Comparison of ENCODE assay signal across 33 mouse cellular contexts in genomic region chr2:85194566-85194965, GRCm38 (mm10). TPM values are rescaled to one million over a fixed set of nuclear protein-coding genes. Genes with fewer than 3 reads are reported as not detected.
A peak's percentile ranks its signal among the peaks of the same experiment; 100 is the strongest.
DNase-seq lines count a peak whose midpoint lies in the region; ATAC-seq and TF ChIP-seq lines count a peak whose summit lies in the region.
"Had no signal": no experiment of that assay in that cellular context is flagged by ENCODE, and none has a peak within 500 bp of the region (broad histone marks: within the 10 kb centered on the region; RNA-seq: fewer than 3 reads in every experiment).

No protein-coding gene starts in this region.

- H3K27ac ChIP-seq in left cerebral cortex, adult 2 months, result peak overlapping the region; percentile 24; the same call in 1 of the 2 replicates
- H3K27ac ChIP-seq in olfactory bulb, adult 2 months (ENCODE audit: insufficient read depth, low read depth, low read length), result peak overlapping the region; percentile 9
- H3K27ac ChIP-seq in gastrocnemius, adult 2 months, result no peak overlapping the region
- H3K27ac ChIP-seq: embryonic facial prominence, embryonic 10.5 days; embryonic facial prominence, embryonic 15.5 days; forebrain, embryonic 13.5 days; heart, embryonic 15.5 days; kidney, embryonic 15.5 days; layer of hippocampus, adult 2 months; limb, embryonic 12.5 days; lung, embryonic 15.5 days; midbrain, embryonic 12.5 days; neural tube, embryonic 12.5 days; stomach, embryonic 15.5 days had no signal

- peaks cover 24% of the 10 kb centered on the region for H3K4me1 ChIP-seq in olfactory bulb, adult 2 months (ENCODE audit: control insufficient read depth, insufficient read depth, low read length)
- H3K4me1 ChIP-seq: forebrain, embryonic 13.5 days; lung, embryonic 15.5 days; megakaryocyte, embryonic 14.5 days; midbrain, embryonic 12.5 days had no signal

- no peak for DNase-seq in frontal cortex, postnatal 25 days (ENCODE audit: low spot score in 2 of 2)
- DNase-seq in left cerebral cortex, adult 2 months (ENCODE audit: extremely low spot score in 1 of 2, low spot score in 2 of 2), result no peak
- DNase-seq in left cerebral cortex, postnatal 4 days, result no peak
- DNase-seq in brain, adult 2 months (ENCODE audit: low read depth, low spot score), result peak; percentile 79
- DNase-seq in gastrocnemius, adult 2 months, result no peak
- DNase-seq: adrenal gland, adult 2 months; adrenal gland, postnatal 36 days; cerebellum, adult 2 months; cerebellum, postnatal 14 days; gastrocnemius, postnatal 10 days; kidney, adult 18-20 months; kidney, postnatal 25 days; lung, postnatal 36 days; thymus, postnatal 14 days had no signal

- H3K4me3 ChIP-seq in left cerebral cortex, adult 2 months, result peak overlapping the region; percentile 13
- 0 out of 2 replicates have a peak overlapping the region, but pooled peaks have one; percentile 12 for H3K4me3 ChIP-seq in olfactory bulb, adult 2 months (ENCODE audit: insufficient read depth, low read depth, low read length)
- no peak overlapping the region for H3K4me3 ChIP-seq in gastrocnemius, adult 2 months
- H3K4me3 ChIP-seq: embryonic facial prominence, embryonic 10.5 days; embryonic facial prominence, embryonic 15.5 days; forebrain, embryonic 13.5 days; heart, embryonic 15.5 days; kidney, embryonic 15.5 days; layer of hippocampus, adult 2 months; limb, embryonic 12.5 days; lung, embryonic 15.5 days; megakaryocyte, embryonic 14.5 days; midbrain, embryonic 12.5 days; myocyte; neural tube, embryonic 12.5 days; stomach, embryonic 15.5 days had no signal

- intact Hi-C loops in left cerebral cortex, adult 2 months (cut with DNase I), result loop anchor here (5.0 kb wide), 1 partner anchor 47 kb away; no protein-coding TSS in a partner anchor
- intact Hi-C loops in left cerebral cortex, postnatal 4 days (cut with DNase I), result no loop called here
- intact Hi-C loops in gastrocnemius, adult 2 months (cut with DNase I), result no loop called here

- TF ChIP-seq CTCF in left cerebral cortex, adult 2 months (IDR thresholded peaks at IDR 0.05), result no peak
- TF ChIP-seq CTCF in olfactory bulb, adult 2 months (IDR thresholded peaks at IDR 0.05; ENCODE audit: insufficient read depth, low read depth, low read length), result no peak
- TF ChIP-seq CTCF in gastrocnemius, adult 2 months (IDR thresholded peaks at IDR 0.05), result no peak

- ATAC-seq in frontal cortex, adult (ENCODE audit: low TSS enrichment), result peak; percentile 41
- ATAC-seq: activated CD4-positive, CD25-positive, alpha-beta regulatory T cell, adult 4 months; forebrain, embryonic 13.5 days; hindbrain, embryonic 16.5 days had no signal

- WGBS in olfactory bulb, adult 2 months, result 30% methylated on average over 1 of the region's 1 CpGs

- no peak for TF ChIP-seq POLR2A in olfactory bulb, adult 2 months (IDR thresholded peaks at IDR 0.05; ENCODE audit: insufficient read depth, low read depth, low read length)

RNA-seq across cellular contexts. Expression of gene Lrrc55, which starts 2.4 kb away (rescaled TPM):
- total RNA-seq in left cerebral cortex, adult 2 months (2021), result 10 to 100 TPM; 32.8 to 36.5 TPM
- total RNA-seq in left cerebral cortex, postnatal 4 days (2021), result 10 to 100 TPM; 53.3 to 54.1 TPM
- polyA plus RNA-seq in olfactory bulb, adult 2 months (2012; ENCODE audit: insufficient read depth, insufficient read length, low replicate concordance, missing spikeins), result 119 TPM in 1 of 2 replicates, not detected in the other
- total RNA-seq in gastrocnemius, adult 2 months (2021), result 1 to 10 TPM in 1 of 2 experiments, under 1 TPM in 1; 0.56 to 1.1 TPM
- total RNA-seq: CH12.LX had no signal
- polyA plus RNA-seq: activated CD4-positive, CD25-positive, alpha-beta regulatory T cell, adult 4 months; C2C12 had no signal

RNA-seq across cellular contexts. Expression of gene Aplnr, which starts 58.5 kb away (rescaled TPM):
- under 1 TPM; 0.30 to 0.38 TPM for total RNA-seq in left cerebral cortex, adult 2 months (2021)
- 10 to 100 TPM; 27.9 to 28.4 TPM for total RNA-seq in left cerebral cortex, postnatal 4 days (2021)
- not detected in 2 replicates for polyA plus RNA-seq in olfactory bulb, adult 2 months (2012; ENCODE audit: insufficient read depth, insufficient read length, low replicate concordance, missing spikeins)
- 1 to 10 TPM; 2.5 to 5.6 TPM for total RNA-seq in gastrocnemius, adult 2 months (2021)
- total RNA-seq: CH12.LX had no signal
- polyA plus RNA-seq: activated CD4-positive, CD25-positive, alpha-beta regulatory T cell, adult 4 months; C2C12 had no signal

Comparison
In these comparisons a context has a peak if more than half of its experiments do, and no peak if none do; other contexts are left out.
1. RNA of gene Aplnr, which starts 58.5 kb away (total RNA-seq): 27.9 to 28.4 TPM in left cerebral cortex, postnatal 4 days; 2.5 to 5.6 TPM in gastrocnemius, adult 2 months and 0.30 to 0.38 TPM in left cerebral cortex, adult 2 months; every median in the first group is over 4 times any median in the second.
2. RNA of gene Lrrc55, which starts 2.4 kb away (total RNA-seq): 53.3 to 54.1 TPM in left cerebral cortex, postnatal 4 days and 32.8 to 36.5 TPM in left cerebral cortex, adult 2 months; 0.56 to 1.1 TPM in gastrocnemius, adult 2 months; every median in the first group is over 10 times any median in the second.